Mouse (Mus musculus) E14TG2a.4 (cell line): ENCODE data around the gene Adora3.

Experiments used
- H3K27me3 ChIP-seq: 2 replicates; pipeline ENCODE4 v1.6.1; 2014; ENCODE audit warnings: low read length, control low read depth; ENCODE audit not compliant: insufficient read depth
- H3K36me3 ChIP-seq: 2 replicates; pipeline ENCODE4 v1.6.1; 2014; ENCODE audit warnings: low read length, control low read depth; ENCODE audit not compliant: insufficient read depth
- H3K4me1 ChIP-seq: replicated peaks from 2 replicates; pipeline ENCODE4 v1.6.1; 2014; ENCODE audit warnings: low read depth, low read length, control low read depth
- H3K4me3 ChIP-seq: replicated peaks from 2 replicates; pipeline ENCODE4 v1.5.1; 2014; ENCODE audit warnings: mild to moderate bottlenecking, low read length
- H3K9me3 ChIP-seq: 2 replicates; pipeline ENCODE4 v1.6.1; 2014; ENCODE audit warnings: low read length, control low read depth
- CTCF ChIP-seq: conservative IDR thresholded peaks from 2 replicates; pipeline ENCODE4 v1.5.1; 2014; ENCODE audit warnings: low read length
- NANOG ChIP-seq: IDR thresholded peaks from 2 replicates; pipeline ENCODE4 v1.6.1; 2014; ENCODE audit warnings: borderline replicate concordance, low read length, mixed read lengths
- POU5F1 ChIP-seq: IDR thresholded peaks from 2 replicates; pipeline ENCODE4 v1.6.1; 2014; ENCODE audit warnings: low read length, borderline replicate concordance

The Adora3 gene

GRCm38 (mm10) chr3:105892572-105893495 lies 22.2 kb downstream of the Adora3 start:
- Histone ChIP-seq H3K36me3 (no peaks in the 10 kb centered on the region), H3K4me3 (no peak overlapping the region), H3K9me3 (no peaks in the 10 kb centered on the region), H3K4me1 (peaks cover 34% of the 10 kb centered on the region), H3K27me3 (peaks cover 4% of the 10 kb centered on the region; the same call in 1 of the 2 replicates)
- no peak for TF ChIP-seq POU5F1

- Histone ChIP-seq H3K9me3 (no peaks in the 10 kb centered on the region), H3K27me3 (peaks cover 7% of the 10 kb centered on the region), H3K4me3 (peak overlapping the region; percentile 32; the same call in 1 of the 2 replicates), H3K4me1 (peaks cover 34% of the 10 kb centered on the region), H3K36me3 (no peaks in the 10 kb centered on the region)
- TF ChIP-seq CTCF (no peak), POU5F1 (no peak), NANOG (no peak)
Measured at GRCm38 (mm10) chr3:105893941-105894391, 23.3 kb downstream of the Adora3 start.

GRCm38 (mm10) chr3:105894601-105895592 lies 24.2 kb downstream of the Adora3 start:
- TF ChIP-seq POU5F1 (no peak), NANOG (no peak), CTCF (no peak)
- Histone ChIP-seq H3K36me3 (no peaks in the 10 kb centered on the region), H3K4me1 (peaks cover 34% of the 10 kb centered on the region), H3K4me3 (peak overlapping the region; percentile 29; the same call in 1 of the 2 replicates), H3K9me3 (no peaks in the 10 kb centered on the region), H3K27me3 (peaks cover 13% of the 10 kb centered on the region)

- no peaks in the 10 kb centered on the region for H3K36me3 ChIP-seq
- TF ChIP-seq CTCF (no peak), POU5F1 (no peak), NANOG (no peak)
- no peak overlapping the region for H3K4me3 ChIP-seq
- H3K4me1 ChIP-seq: peaks cover 34% of the 10 kb centered on the region
- peaks cover 15% of the 10 kb centered on the region for H3K27me3 ChIP-seq
- H3K9me3 ChIP-seq: no peaks in the 10 kb centered on the region
Measured at GRCm38 (mm10) chr3:105896811-105897210, 26.2 kb downstream of the Adora3 start.

GRCm38 (mm10) chr3:105898325-105898724 lies 27.7 kb downstream of the Adora3 start:
- H3K4me3 ChIP-seq: no peak overlapping the region
- no peaks in the 10 kb centered on the region for H3K9me3 ChIP-seq
- TF ChIP-seq POU5F1 (no peak), CTCF (no peak), NANOG (no peak)
- peaks cover 15% of the 10 kb centered on the region for H3K27me3 ChIP-seq
- peaks cover 22% of the 10 kb centered on the region for H3K4me1 ChIP-seq
- H3K36me3 ChIP-seq: no peaks in the 10 kb centered on the region

GRCm38 (mm10) chr3:105898861-105899260 lies 28.2 kb downstream of the Adora3 start:
- Histone ChIP-seq H3K4me3 (no peak overlapping the region), H3K9me3 (no peaks in the 10 kb centered on the region), H3K4me1 (peaks cover 17% of the 10 kb centered on the region), H3K27me3 (peaks cover 15% of the 10 kb centered on the region), H3K36me3 (no peaks in the 10 kb centered on the region)
- TF ChIP-seq NANOG (no peak), POU5F1 (no peak), CTCF (no peak)

- Histone ChIP-seq H3K27me3 (peaks cover 15% of the 10 kb centered on the region), H3K4me3 (no peak overlapping the region), H3K9me3 (no peaks in the 10 kb centered on the region), H3K4me1 (peaks cover 9% of the 10 kb centered on the region), H3K36me3 (no peaks in the 10 kb centered on the region)
- TF ChIP-seq NANOG (no peak), POU5F1 (no peak), CTCF (peak; percentile 83)
Measured at GRCm38 (mm10) chr3:105899394-105900147, 28.9 kb downstream of the Adora3 start.
